Mouse (Mus musculus) thymus, adult 18-20 months (tissue): ENCODE measurements around the gene Olfr214.
"Not testable (repeated sequence)": the region's sequence is repeated elsewhere in the genome, so short reads cannot be mapped to it uniquely, and the experiment has no call there.

Experiments
- DNase-seq, 2 experiments: peaks; one replicate each; pipeline ENCODE4 v3.0.0; 2022; ENCODE audit warnings: mixed read lengths in 2 of 2

Gene Olfr214

GRCm38 (mm10) chr6:116553935-116554334 lies at the start of gene Olfr214:
Gene Olfr214, plus strand, starts transcription at chr6:116554235.
- DNase-seq: no peak

GRCm38 (mm10) chr6:116506302-116507003 lies 47.6 kb upstream of the Olfr214 start, which contains the start of gene Olfr212:
Gene Olfr212, plus strand, starts transcription at chr6:116506516.
- not testable (repeated sequence) for DNase-seq

GRCm38 (mm10) chr6:116514832-116515231 lies 39.2 kb upstream of the Olfr214 start:
- DNase-seq: no peak

- no peak for DNase-seq
These were observed 15.9 kb upstream of the Olfr214 start, which contains the start of gene Olfr213 for GRCm38 (mm10) chr6:116538156-116538555. Gene Olfr213, plus strand, starts transcription at chr6:116538456.

- DNase-seq: no peak
These were observed 11.5 kb upstream of the Olfr214 start for GRCm38 (mm10) chr6:116542500-116542899.

- not testable (repeated sequence) for DNase-seq
These were observed 3.2 kb upstream of the Olfr214 start, which contains the start of gene Gm5580 for GRCm38 (mm10) chr6:116550841-116551240. Gene Gm5580, plus strand, starts transcription at chr6:116551141.

- DNase-seq: no peak
These were observed 917 bp downstream of the Olfr214 start for GRCm38 (mm10) chr6:116554952-116555351.

GRCm38 (mm10) chr6:116569834-116570233 lies 15.8 kb downstream of the Olfr214 start:
- no peak for DNase-seq

- DNase-seq: no peak
These were observed 30.1 kb downstream of the Olfr214 start, which contains the start of gene Olfr215 for GRCm38 (mm10) chr6:116584095-116584494. Gene Olfr215, minus strand, starts transcription at chr6:116584195.

GRCm38 (mm10) chr6:116600969-116601368 lies 46.9 kb downstream of the Olfr214 start:
- not testable (repeated sequence) for DNase-seq

GRCm38 (mm10) chr6:116607230-116607629 lies 53.2 kb downstream of the Olfr214 start:
- DNase-seq: no peak
